Mouse (Mus musculus): ENCODE measurements around the gene Gkap1. TPM values are rescaled to one million over a fixed set of nuclear protein-coding genes. Genes with fewer than 3 reads are reported as not detected.

Gene Gkap1
- total and polyA plus RNA-seq, 3 experiments = 26.7 to 34.1 TPM; not detected in 1

- peaks cover 0 to 6% of the 10 kb centered on the region in 2 experiments; a peak in 3 of 4 replicates for H3K4me1 ChIP-seq (ENCODE audit: control insufficient read depth in 1 of 2, insufficient read depth in 2 of 2, low read length in 2 of 2)
- peaks cover 0 to 2% of the 10 kb centered on the region in 2 experiments; a peak in 1 of 4 replicates for H3K36me3 ChIP-seq (ENCODE audit: control insufficient read depth in 1 of 2, insufficient read depth in 2 of 2, low read length in 2 of 2)
- H3K27me3 ChIP-seq (ENCODE audit: control insufficient read depth in 1 of 2, insufficient read depth in 2 of 2, low read length in 2 of 2) = no peaks in the 10 kb centered on the region
- peaks cover 3% of the 10 kb centered on the region; the same call in 1 of the 2 replicates for H3K79me2 ChIP-seq (ENCODE audit: control insufficient read depth, insufficient read depth, low read length, poor library complexity)
- H3K4me3 ChIP-seq (ENCODE audit: control insufficient read depth in 1 of 2, insufficient read depth in 1 of 2, low read depth in 2 of 2, low read length in 2 of 2) = no peak overlapping the region
- H3K9me3 ChIP-seq (replicated peaks; ENCODE audit: insufficient read depth, low read length) = no peaks in the 10 kb centered on the region
- no peak overlapping the region for H3K27ac ChIP-seq (ENCODE audit: control insufficient read depth, low read depth, low read length)
- no peak overlapping the region for H3K9ac ChIP-seq (ENCODE audit: control insufficient read depth, low read depth, low read length, poor library complexity, severe bottlenecking)
- TF ChIP-seq MXI1 (IDR thresholded peaks at IDR 0.05; ENCODE audit: low read depth, low read length) = no peak
- TF ChIP-seq TCF12 (IDR thresholded peaks at IDR 0.05; ENCODE audit: low read depth, low read length) = no peak
- TF ChIP-seq CHD2 (IDR thresholded peaks at IDR 0.05; ENCODE audit: low read length) = no peak
- TF ChIP-seq CHD1 (IDR thresholded peaks at IDR 0.05; ENCODE audit: low read depth, low read length) = no peak
- no peak for TF ChIP-seq GABPA (IDR thresholded peaks at IDR 0.05; ENCODE audit: low read depth, low read length)
- no peak for TF ChIP-seq MAZ (IDR thresholded peaks at IDR 0.05; ENCODE audit: low read depth, low read length)
- TF ChIP-seq UBTF (IDR thresholded peaks at IDR 0.05; ENCODE audit: borderline replicate concordance, insufficient read depth, low read depth, low read length) = no peak
- TF ChIP-seq JUND (IDR thresholded peaks at IDR 0.05; ENCODE audit: low read depth, low read length) = no peak
- TF ChIP-seq ZKSCAN1 (IDR thresholded peaks at IDR 0.05; ENCODE audit: low read depth, low read length) = no peak
- no peak for DNase-seq (ENCODE audit: low read depth, low spot score)
Observed at GRCm38 (mm10) chr13:58263546-58263945, 12.0 kb downstream of the Gkap1 start.

GRCm38 (mm10) chr13:58261674-58262073 lies 13.8 kb downstream of the Gkap1 start:
- no peaks in the 10 kb centered on the region for H3K9me3 ChIP-seq (replicated peaks; ENCODE audit: insufficient read depth, low read length)
- H3K36me3 ChIP-seq (ENCODE audit: control insufficient read depth in 1 of 2, insufficient read depth in 2 of 2, low read length in 2 of 2) = no peaks in the 10 kb centered on the region
- TF ChIP-seq SIN3A (IDR thresholded peaks at IDR 0.05; ENCODE audit: low read length) (no peak), SMC3 (IDR thresholded peaks at IDR 0.05; ENCODE audit: low read depth, low read length) (no peak), POLR2AphosphoS5 (IDR thresholded peaks at IDR 0.05; ENCODE audit: borderline replicate concordance, low read depth, low read length) (no peak), USF1 (IDR thresholded peaks at IDR 0.05; ENCODE audit: low read depth, low read length) (no peak), ETS1 (IDR thresholded peaks at IDR 0.05; ENCODE audit: low read depth, low read length) (no peak), GATA1 (IDR thresholded peaks at IDR 0.05; ENCODE audit: low read depth, low read length) (no peak), GABPA (IDR thresholded peaks at IDR 0.05; ENCODE audit: low read depth, low read length) (no peak), E2F4 (IDR thresholded peaks at IDR 0.05; ENCODE audit: borderline replicate concordance, low read depth, low read length) (no peak), KAT2A (conservative IDR thresholded peaks at IDR 0.05; ENCODE audit: low read depth, low read length) (no peak), NELFE (IDR thresholded peaks at IDR 0.05; ENCODE audit: low read depth, low read length) (no peak)
- no peak overlapping the region for H3K27ac ChIP-seq (ENCODE audit: control insufficient read depth, low read depth, low read length)
- peaks cover 0 to 1% of the 10 kb centered on the region in 2 experiments; a peak in 2 of 4 replicates for H3K4me1 ChIP-seq (ENCODE audit: control insufficient read depth in 1 of 2, insufficient read depth in 2 of 2, low read length in 2 of 2)
- H3K4me3 ChIP-seq (ENCODE audit: control insufficient read depth in 1 of 2, insufficient read depth in 1 of 2, low read depth in 2 of 2, low read length in 2 of 2) = no peak overlapping the region
- no peak overlapping the region for H3K9ac ChIP-seq (ENCODE audit: control insufficient read depth, low read depth, low read length, poor library complexity, severe bottlenecking)
- H3K79me2 ChIP-seq (ENCODE audit: control insufficient read depth, insufficient read depth, low read length, poor library complexity) = peaks cover under 1% of the 10 kb centered on the region; the same call in 1 of the 2 replicates
- no peaks in the 10 kb centered on the region for H3K27me3 ChIP-seq (ENCODE audit: control insufficient read depth in 1 of 2, insufficient read depth in 2 of 2, low read length in 2 of 2)
- DNase-seq (ENCODE audit: low read depth, low spot score) = no peak
